Mouse (Mus musculus) thymus, adult 2 months (tissue): ENCODE measurements around the gene Bach1.

Experiments used
- CTCF ChIP-seq: fragments of 200-500 bp; IDR thresholded peaks from 2 replicates; pipeline ENCODE4 v1.5.1; 2012; ENCODE audit warnings: mild to moderate bottlenecking, control low read depth, low read length, moderate library complexity, borderline replicate concordance; ENCODE audit not compliant: control insufficient read depth, poor library complexity, insufficient read depth; ENCODE audit errors: extremely low read depth
- POLR2A ChIP-seq: fragments of 200-500 bp; IDR thresholded peaks from 2 replicates; pipeline ENCODE4 v1.6.1; 2012; ENCODE audit warnings: mild to moderate bottlenecking, low read length, control low read depth, moderate library complexity; ENCODE audit not compliant: control insufficient read depth, poor library complexity, insufficient read depth; ENCODE audit errors: extremely low read depth

GRCm38 (mm10) chr16:87692591-87692990, 6.2 kb upstream of the Bach1 start:
- TF ChIP-seq POLR2A = no peak
- no peak for TF ChIP-seq CTCF
